Mouse (Mus musculus) lung, embryonic 16.5 days (tissue): Measurements from ENCODE around the gene Hsd17b6. TPM values are rescaled to one million over a fixed set of nuclear protein-coding genes. Genes with fewer than 3 reads are reported as not detected.
A peak's percentile ranks its signal among the peaks of the same experiment; 100 is the strongest.
"Not testable (repeated sequence)": the region's sequence is repeated elsewhere in the genome, so short reads cannot be mapped to it uniquely, and the experiment has no call there.

Experiments used
- ATAC-seq: fragments of 200-750 bp; cut with Nextera tagmentation; 2 replicates; pipeline ENCODE4 v1.8.0; 2017; ENCODE audit warnings: low read depth, mild to moderate bottlenecking, moderate library complexity
- H3K27ac ChIP-seq: fragments of 300-500 bp; sonication (generic); 2 replicates; pipeline ENCODE4 v1.5.1; 2014; ENCODE audit warnings: mild to moderate bottlenecking, control low read depth, low read length
- H3K27me3 ChIP-seq: fragments of 300-500 bp; sonication (generic); 2 replicates; pipeline ENCODE4 v1.6.1; 2014; ENCODE audit warnings: low read depth, low read length, mixed read lengths; ENCODE audit not compliant: control insufficient read depth, insufficient read depth
- H3K36me3 ChIP-seq: fragments of 300-500 bp; sonication (generic); 2 replicates; pipeline ENCODE4 v1.6.1; 2014; ENCODE audit warnings: low read length; ENCODE audit not compliant: control insufficient read depth, insufficient read depth
- H3K4me1 ChIP-seq: fragments of 300-500 bp; sonication (generic); replicated peaks from 2 replicates; pipeline ENCODE4 v1.6.1; 2014; ENCODE audit warnings: low read length, mixed read lengths; ENCODE audit not compliant: control insufficient read depth, insufficient read depth
- H3K4me2 ChIP-seq: fragments of 300-500 bp; sonication (generic); 2 replicates; pipeline ENCODE4 v1.6.1; 2014; ENCODE audit warnings: low read depth, low read length, control low read depth
- H3K4me3 ChIP-seq: fragments of 300-500 bp; sonication (generic); 2 replicates; pipeline ENCODE4 v1.5.1; 2014; ENCODE audit warnings: mild to moderate bottlenecking, low read length, control low read depth
- H3K9ac ChIP-seq: fragments of 300-500 bp; sonication (generic); 2 replicates; pipeline ENCODE4 v1.6.1; 2014; ENCODE audit warnings: low read length, control low read depth
- H3K9me3 ChIP-seq: fragments of 300-500 bp; sonication (generic); 2 replicates; pipeline ENCODE4 v1.6.1; 2016; ENCODE audit warnings: low read length; ENCODE audit not compliant: control insufficient read depth
- WGBS: fragments of 180-500 bp; shearing (Covaris S2); extraction: QIAGEN DNeasy Blood & Tissue Kit; methylation state at CpG from one replicate; pipeline ENCODE4 v1.1.7; 2014; 5-methylcytosine and 5-hydroxymethylcytosine counted together
- polyA plus RNA-seq: library from polyadenylated mRNA; unstranded; fragments of >200 nt; fragmentation: Nextera tagmentation; extraction: Ambion mirVana; gene quantifications from 2 replicates; pipeline ENCODE4 v1.2.1, GENCODE M21; 2015

Gene Hsd17b6
- not detected in 2 replicates for polyA plus RNA-seq

DNA sequence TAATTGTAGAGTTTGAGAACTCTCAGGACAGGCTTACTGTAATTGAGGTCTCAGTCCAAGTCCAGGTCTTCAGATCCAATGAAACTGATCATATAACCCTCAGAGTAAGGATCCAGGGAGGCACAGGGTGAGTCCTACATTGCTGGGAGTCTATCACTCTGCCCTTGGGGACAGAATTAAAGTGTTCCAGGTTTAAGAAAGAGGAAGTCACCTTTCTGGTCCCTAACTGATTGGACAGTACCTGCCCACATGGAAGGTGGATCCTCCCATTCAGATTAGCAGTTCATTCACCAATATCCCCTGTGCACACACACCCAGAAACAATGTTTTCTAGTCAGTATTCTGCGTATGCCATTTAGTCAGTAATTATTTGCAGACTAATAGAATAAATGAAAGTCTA is at the start of gene Hsd17b6:
TSS of gene Hsd17b6 (minus strand) at position 166 of the 400 bp plus-strand sequence.
- no peak for ATAC-seq
- H3K4me2 ChIP-seq: no peak within 1 kb of the TSS
- no peaks in the 10 kb centered on the region for H3K36me3 ChIP-seq
- H3K4me3 ChIP-seq: no peak within 1 kb of the TSS
- H3K9me3 ChIP-seq: no peaks in the 10 kb centered on the region
- no peaks in the 10 kb centered on the region for H3K27me3 ChIP-seq
- no peak within 1 kb of the TSS for H3K9ac ChIP-seq
- 94% methylated on average over 1 of the region's 1 CpGs for WGBS
- no peak within 1 kb of the TSS for H3K27ac ChIP-seq
- H3K4me1 ChIP-seq: no peaks in the 10 kb centered on the region

DNA sequence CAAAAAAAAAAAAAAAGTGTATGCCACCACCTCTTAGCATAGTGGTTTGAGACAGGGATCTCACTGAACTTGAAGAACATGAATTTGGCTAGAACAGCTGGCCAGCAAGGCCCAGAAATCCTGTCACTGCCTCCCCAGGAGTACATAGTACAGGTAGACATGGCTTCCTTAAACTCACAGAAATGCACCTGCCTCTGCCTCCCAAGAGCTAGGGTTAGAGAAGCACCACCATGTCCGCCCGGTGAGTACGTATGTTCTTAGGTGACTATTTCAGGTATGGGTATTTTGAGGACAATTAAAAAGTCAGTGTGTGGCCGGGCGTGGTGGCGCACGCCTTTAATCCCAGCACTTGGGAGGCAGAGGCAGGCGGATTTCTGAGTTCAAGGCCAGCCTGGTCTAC is 45.6 kb upstream of the Hsd17b6 start:
- Histone ChIP-seq H3K27ac (no peak overlapping the region), H3K27me3 (no peaks in the 10 kb centered on the region), H3K4me3 (no peak overlapping the region), H3K9ac (no peak overlapping the region), H3K4me2 (no peak overlapping the region), H3K4me1 (peaks cover 5% of the 10 kb centered on the region), H3K9me3 (no peaks in the 10 kb centered on the region), H3K36me3 (peaks cover 32% of the 10 kb centered on the region)
- ATAC-seq: no peak
- 90% methylated on average over 8 of the region's 8 CpGs for WGBS

DNA sequence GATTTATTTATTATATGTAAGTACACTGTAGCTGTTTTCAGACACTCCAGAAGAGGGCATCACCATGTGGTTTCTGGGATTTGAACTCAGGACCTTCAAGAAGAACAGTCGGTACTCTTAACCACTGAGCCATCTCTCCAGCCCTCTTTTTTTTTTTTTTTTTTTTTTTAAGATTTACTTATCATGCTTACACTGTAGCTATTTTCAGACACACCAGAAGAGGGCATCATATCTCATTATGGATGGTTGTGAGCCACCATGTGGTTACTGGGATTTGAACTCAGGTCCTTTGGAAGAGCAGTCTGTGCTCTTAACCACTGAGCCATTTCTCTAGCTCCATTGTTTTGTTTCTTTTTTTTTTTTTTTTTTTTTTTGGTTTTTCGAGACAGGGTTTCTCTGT is 44.7 kb upstream of the Hsd17b6 start:
- not testable (repeated sequence) for ATAC-seq, H3K4me1 ChIP-seq, H3K9ac ChIP-seq, H3K27me3 ChIP-seq, H3K4me3 ChIP-seq, H3K4me2 ChIP-seq, H3K27ac ChIP-seq, H3K9me3 ChIP-seq
- WGBS: 100% methylated on average over 1 of the region's 2 CpGs
- peaks cover 38% of the 10 kb centered on the region for H3K36me3 ChIP-seq

DNA sequence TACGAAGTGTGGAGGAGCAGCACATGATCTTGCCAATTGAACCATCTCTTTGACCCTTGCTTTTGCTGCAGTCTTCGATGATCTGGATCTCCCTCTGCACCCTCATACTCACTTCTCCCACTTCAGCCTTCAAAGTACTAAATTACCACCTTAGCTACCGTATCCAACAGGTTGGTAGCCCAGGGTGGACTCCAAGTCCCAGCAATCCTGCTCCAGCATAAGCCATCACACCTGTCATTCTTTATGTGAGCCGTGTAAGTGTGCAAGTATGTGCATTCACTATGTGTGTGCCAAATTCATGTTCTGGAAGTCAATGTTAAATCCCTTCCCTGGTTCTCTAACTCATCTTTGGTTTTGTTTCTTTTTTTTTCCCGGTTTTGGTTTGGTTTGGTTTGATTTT is 44.2 kb upstream of the Hsd17b6 start:
- Histone ChIP-seq H3K4me3 (no peak overlapping the region), H3K4me2 (no peak overlapping the region), H3K27ac (no peak overlapping the region), H3K27me3 (no peaks in the 10 kb centered on the region), H3K9ac (no peak overlapping the region), H3K36me3 (peaks cover 41% of the 10 kb centered on the region), H3K9me3 (no peaks in the 10 kb centered on the region), H3K4me1 (no peaks in the 10 kb centered on the region)
- 95% methylated on average over 5 of the region's 5 CpGs for WGBS
- no peak for ATAC-seq

- no peak overlapping the region for H3K4me3 ChIP-seq
- no peaks in the 10 kb centered on the region for H3K9me3 ChIP-seq
- no peaks in the 10 kb centered on the region for H3K4me1 ChIP-seq
- H3K4me2 ChIP-seq: no peak overlapping the region
- no peak overlapping the region for H3K27ac ChIP-seq
- H3K36me3 ChIP-seq: peaks cover 54% of the 10 kb centered on the region
- no peaks in the 10 kb centered on the region for H3K27me3 ChIP-seq
- no peak for ATAC-seq
- no peak overlapping the region for H3K9ac ChIP-seq
- WGBS: 86% methylated on average over 2 of the region's 2 CpGs
Observed at GRCm38 (mm10) chr10:128050355-128050754, 42.9 kb upstream of the Hsd17b6 start.

- Histone ChIP-seq H3K4me3 (no peak overlapping the region), H3K36me3 (peaks cover 58% of the 10 kb centered on the region), H3K4me2 (no peak overlapping the region), H3K9ac (no peak overlapping the region), H3K4me1 (no peaks in the 10 kb centered on the region), H3K27ac (no peak overlapping the region), H3K9me3 (no peaks in the 10 kb centered on the region), H3K27me3 (no peaks in the 10 kb centered on the region)
- ATAC-seq: no peak
- WGBS: 95% methylated on average over 2 of the region's 2 CpGs
Observed at GRCm38 (mm10) chr10:128049741-128050140, 42.3 kb upstream of the Hsd17b6 start.

DNA sequence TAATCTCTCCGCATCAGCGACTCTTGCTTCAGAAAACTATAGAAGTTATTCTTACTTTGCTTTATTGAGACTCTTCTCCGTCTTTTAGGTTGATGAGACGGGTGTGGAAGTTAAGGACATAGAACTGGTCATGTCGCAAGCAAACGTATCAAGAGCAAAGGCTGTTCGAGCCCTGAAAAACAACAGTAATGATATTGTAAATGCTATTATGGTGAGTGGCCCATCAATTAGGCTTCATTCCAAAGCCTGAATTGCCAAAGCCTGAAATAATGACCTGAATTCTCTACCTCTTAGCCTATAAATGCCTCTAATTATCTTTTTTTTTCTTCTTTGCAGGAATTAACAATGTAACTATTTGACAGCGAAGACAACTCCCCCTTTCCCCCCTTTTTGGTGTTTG is 40.7 kb upstream of the Hsd17b6 start:
- 96% methylated on average over 8 of the region's 8 CpGs for WGBS
- no peaks in the 10 kb centered on the region for H3K9me3 ChIP-seq
- H3K27ac ChIP-seq: no peak overlapping the region
- H3K36me3 ChIP-seq: peaks cover 66% of the 10 kb centered on the region
- ATAC-seq: no peak
- H3K4me2 ChIP-seq: no peak overlapping the region
- peaks cover 3% of the 10 kb centered on the region; the same call in 1 of the 2 replicates for H3K4me1 ChIP-seq
- no peaks in the 10 kb centered on the region for H3K27me3 ChIP-seq
- no peak overlapping the region for H3K4me3 ChIP-seq
- H3K9ac ChIP-seq: no peak overlapping the region

GRCm38 (mm10) chr10:128043041-128043835 is 35.8 kb upstream of the Hsd17b6 start:
- H3K36me3 ChIP-seq: peaks cover 54% of the 10 kb centered on the region
- no peaks in the 10 kb centered on the region for H3K27me3 ChIP-seq
- H3K9me3 ChIP-seq: no peaks in the 10 kb centered on the region
- H3K9ac ChIP-seq: no peak overlapping the region
- 53% methylated on average over 3 of the region's 3 CpGs for WGBS
- no peak overlapping the region for H3K4me3 ChIP-seq
- 0 out of 2 replicates have a peak, but pooled peaks have one; percentile 24 for ATAC-seq
- no peak overlapping the region for H3K4me2 ChIP-seq
- peaks cover 3% of the 10 kb centered on the region for H3K4me1 ChIP-seq
- no peak overlapping the region for H3K27ac ChIP-seq

DNA sequence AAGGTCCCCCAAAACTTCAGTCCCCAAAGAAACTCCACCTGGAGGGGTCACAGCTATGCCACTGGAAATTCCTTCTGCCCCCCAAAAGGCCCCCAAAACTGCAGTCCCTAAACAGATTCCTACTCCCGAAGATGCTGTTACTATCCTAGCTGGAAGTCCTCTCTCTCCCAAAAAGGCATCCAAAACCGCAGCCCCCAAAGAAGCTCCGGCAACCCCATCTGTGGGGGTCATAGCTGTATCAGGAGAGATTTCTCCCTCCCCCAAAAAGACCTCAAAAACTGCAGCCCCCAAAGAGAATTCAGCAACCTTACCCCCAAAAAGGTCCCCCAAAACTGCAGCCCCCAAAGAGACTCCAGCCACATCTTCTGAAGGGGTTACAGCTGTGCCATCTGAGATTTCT is 35.1 kb upstream of the Hsd17b6 start:
- Histone ChIP-seq H3K27ac (no peak overlapping the region), H3K27me3 (no peaks in the 10 kb centered on the region), H3K9ac (no peak overlapping the region), H3K4me3 (no peak overlapping the region), H3K4me2 (no peak overlapping the region), H3K4me1 (peaks cover 5% of the 10 kb centered on the region), H3K9me3 (no peaks in the 10 kb centered on the region), H3K36me3 (peaks cover 46% of the 10 kb centered on the region)
- 84% methylated on average over 3 of the region's 3 CpGs for WGBS
- ATAC-seq: no peak
